Mouse (Mus musculus): ENCODE measurements at regions not wholly inside any gene's neighbourhood (a gene's known extent, or its start where the extent isn't known, plus 50 kb on each side); places are given as distances from the start of the nearest gene placed in this dataset.

DNA sequence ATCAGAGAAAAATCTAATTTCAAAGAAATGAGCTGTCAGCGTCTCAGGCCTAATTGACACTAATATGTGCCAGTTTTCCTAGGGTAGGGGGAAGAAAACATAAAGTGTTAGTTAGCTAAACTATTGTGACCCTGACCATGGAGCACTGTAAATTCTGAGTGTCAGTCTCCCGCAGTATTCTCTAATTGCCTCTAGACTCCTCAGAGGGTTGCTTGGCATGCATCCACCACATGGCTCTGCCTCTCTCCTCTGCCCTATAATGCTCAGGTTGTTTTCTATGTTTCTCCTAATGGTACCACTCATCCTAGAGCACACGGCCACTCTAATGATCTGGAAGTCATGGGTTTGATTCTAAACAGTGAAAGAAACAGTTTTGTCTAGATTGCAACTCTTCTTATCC, 60.9 kb upstream of the Rgs1 start:
- H3K27ac ChIP-seq = no peak overlapping the region
- no peaks in the 10 kb centered on the region for H3K27me3 ChIP-seq (ENCODE audit: poor library complexity, severe bottlenecking)
- no peaks in the 10 kb centered on the region for H3K9me3 ChIP-seq
- WGBS = 89% methylated on average over 3 of the region's 3 CpGs
- no peak for DNase-seq (ENCODE audit: extremely low spot score, low spot score)
- no peaks in the 10 kb centered on the region for H3K36me3 ChIP-seq (replicated peaks)
- no peak overlapping the region for H3K4me3 ChIP-seq
- no peaks in the 10 kb centered on the region for H3K4me1 ChIP-seq

DNA sequence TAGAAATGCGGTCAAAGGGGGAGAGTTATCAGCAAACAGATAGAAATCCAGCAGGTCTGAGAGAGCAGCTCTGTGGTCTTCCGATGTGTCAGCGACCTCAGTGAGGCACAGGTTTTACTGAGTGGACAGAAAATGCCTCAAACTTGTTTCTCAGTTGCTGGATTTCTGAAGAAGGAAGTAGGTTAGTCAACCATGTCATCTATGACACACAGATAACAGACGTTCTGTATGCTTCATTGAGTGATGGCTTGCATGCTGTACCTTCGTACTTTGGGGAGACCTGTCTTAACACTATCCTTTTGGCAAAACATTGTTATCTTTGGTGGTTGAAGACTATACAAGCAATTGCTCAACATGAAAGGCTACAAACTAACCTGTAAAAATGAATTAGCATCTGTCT, 59.3 kb upstream of the Rgs1 start:
- H3K4me3 ChIP-seq = no peak overlapping the region
- WGBS = 93% methylated on average over 5 of the region's 5 CpGs

DNA sequence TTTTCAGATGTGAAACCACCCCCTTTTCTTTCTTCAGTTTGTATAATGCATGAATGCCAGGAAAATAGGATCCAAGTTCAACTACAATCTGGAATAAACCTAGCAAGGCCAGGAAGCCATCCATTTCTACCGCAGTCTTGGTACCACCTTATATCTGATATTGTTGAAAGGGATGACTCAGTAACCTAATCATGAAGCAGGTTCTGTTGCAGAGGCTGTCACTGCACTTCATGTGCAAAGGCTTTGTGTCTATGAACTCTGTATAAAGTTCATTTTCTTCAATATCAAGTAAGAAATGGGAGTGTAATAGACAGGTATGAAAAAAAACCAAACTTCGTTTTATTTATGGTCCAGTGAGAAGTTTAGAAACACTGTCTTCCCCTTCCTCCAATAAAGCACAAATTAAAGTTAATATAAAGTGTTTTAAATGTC, 58.8 kb upstream of the Rgs1 start:
- H3K36me3 ChIP-seq (replicated peaks) = no peaks in the 10 kb centered on the region
- no peak for DNase-seq (ENCODE audit: extremely low spot score, low spot score)
- 95% methylated on average over 2 of the region's 2 CpGs for WGBS

More for the DNA sequence above, 59.3 kb upstream of the Rgs1 start:
- Histone ChIP-seq H3K36me3 (replicated peaks) (no peaks in the 10 kb centered on the region), H3K27me3 (ENCODE audit: poor library complexity, severe bottlenecking) (no peaks in the 10 kb centered on the region), H3K4me1 (no peaks in the 10 kb centered on the region), H3K27ac (no peak overlapping the region), H3K9me3 (no peaks in the 10 kb centered on the region)
- DNase-seq (ENCODE audit: extremely low spot score, low spot score) = no peak

DNA sequence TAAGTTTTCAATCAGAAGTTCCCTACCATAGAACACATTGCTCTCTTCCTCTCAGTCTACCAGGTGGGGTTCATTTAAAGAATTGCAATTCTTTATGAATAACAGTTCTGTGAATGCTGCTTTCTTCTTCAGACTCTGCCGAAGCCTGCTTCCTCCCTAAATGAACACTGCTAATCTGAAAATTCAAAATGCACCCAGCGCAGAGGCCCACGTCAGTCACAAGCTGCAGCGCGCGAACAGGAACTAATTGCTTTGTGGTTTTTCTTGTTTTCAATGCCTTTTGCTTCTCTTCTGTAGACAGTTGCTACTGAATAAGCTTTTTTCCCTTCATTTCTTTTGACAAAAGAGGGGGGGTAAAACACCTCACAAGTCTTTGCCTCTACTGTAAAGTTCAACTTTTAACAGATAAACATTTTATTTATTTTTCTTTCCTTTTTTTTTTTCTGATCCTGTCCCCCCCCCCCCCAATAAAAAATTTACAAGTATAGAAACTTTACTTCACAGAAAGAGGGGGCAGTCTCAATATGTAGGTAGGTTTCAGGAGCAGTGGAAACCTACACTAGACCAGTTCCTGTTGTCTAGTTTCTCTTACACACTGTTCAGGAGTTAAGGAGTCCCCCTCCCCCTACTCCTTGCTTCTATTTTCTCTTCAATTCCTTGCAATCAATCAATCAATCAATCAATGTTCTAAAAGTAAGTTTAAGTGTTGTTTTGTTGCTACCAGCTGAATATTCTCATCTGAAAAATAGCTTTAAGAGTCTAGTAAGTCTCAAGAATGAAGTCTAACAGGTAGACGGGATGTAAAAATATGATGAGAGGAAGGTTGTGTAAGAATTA, 58.2 kb upstream of the Rgs1 start:
- no peak overlapping the region for H3K27ac ChIP-seq
- H3K4me1 ChIP-seq = no peaks in the 10 kb centered on the region
- no peak for DNase-seq (ENCODE audit: extremely low spot score, low spot score)
- 84% methylated on average over 7 of the region's 7 CpGs for WGBS
- no peaks in the 10 kb centered on the region for H3K9me3 ChIP-seq
- H3K27me3 ChIP-seq (ENCODE audit: poor library complexity, severe bottlenecking) = no peaks in the 10 kb centered on the region
- no peak overlapping the region for H3K4me3 ChIP-seq
- no peaks in the 10 kb centered on the region for H3K36me3 ChIP-seq (replicated peaks)

More for the DNA sequence above, 58.8 kb upstream of the Rgs1 start:
- H3K27ac ChIP-seq = no peak overlapping the region
- H3K9me3 ChIP-seq = no peaks in the 10 kb centered on the region
- no peaks in the 10 kb centered on the region for H3K4me1 ChIP-seq
- H3K4me3 ChIP-seq = no peak overlapping the region
- H3K27me3 ChIP-seq (ENCODE audit: poor library complexity, severe bottlenecking) = no peaks in the 10 kb centered on the region

DNA sequence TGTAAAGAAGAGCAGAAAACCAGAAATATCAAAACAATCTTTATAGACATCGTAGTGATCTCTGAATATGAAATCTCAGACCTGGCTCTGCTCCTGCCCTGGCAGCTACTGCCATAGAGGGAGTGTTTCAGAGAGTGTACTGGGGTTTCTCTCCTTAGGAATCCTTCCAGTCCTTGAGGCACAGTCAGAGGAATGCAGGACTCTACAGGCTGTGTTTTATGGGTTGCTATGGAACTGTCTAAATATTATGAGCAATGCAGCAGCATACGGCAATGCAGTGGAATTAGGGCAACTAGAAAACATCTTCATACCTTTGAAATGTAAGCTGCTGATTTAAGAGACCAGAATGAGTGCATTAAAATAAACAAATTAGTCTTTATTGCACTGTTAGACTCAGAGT, 57.2 kb upstream of the Rgs1 start:
- no peaks in the 10 kb centered on the region for H3K27me3 ChIP-seq (ENCODE audit: poor library complexity, severe bottlenecking)
- no peaks in the 10 kb centered on the region for H3K4me1 ChIP-seq
- WGBS = 79% methylated on average over 2 of the region's 2 CpGs
- H3K27ac ChIP-seq = no peak overlapping the region
- DNase-seq (ENCODE audit: extremely low spot score, low spot score) = no peak
- H3K9me3 ChIP-seq = no peaks in the 10 kb centered on the region
- no peaks in the 10 kb centered on the region for H3K36me3 ChIP-seq (replicated peaks)
- H3K4me3 ChIP-seq = no peak overlapping the region

GRCm38 (mm10) chr1:144300670-144301069, 51.6 kb upstream of the Rgs1 start:
- Histone ChIP-seq H3K9me3 (no peaks in the 10 kb centered on the region), H3K27ac (no peak overlapping the region), H3K4me3 (no peak overlapping the region), H3K36me3 (replicated peaks) (no peaks in the 10 kb centered on the region), H3K4me1 (no peaks in the 10 kb centered on the region), H3K27me3 (ENCODE audit: poor library complexity, severe bottlenecking) (no peaks in the 10 kb centered on the region)
- WGBS = 93% methylated on average over 2 of the region's 2 CpGs
- no peak for DNase-seq (ENCODE audit: extremely low spot score, low spot score)
